Mouse (Mus musculus): ENCODE results near the gene Cplx1. TPM values are rescaled to one million over a fixed set of nuclear protein-coding genes. Genes with fewer than 3 reads are reported as not detected.
"Not testable (repeated sequence)": the region's sequence is repeated elsewhere in the genome, so short reads cannot be mapped to it uniquely, and the experiment has no call there.

Gene Cplx1
- polyA plus RNA-seq, 1 experiment from 2014 or later, result 120 TPM

DNA sequence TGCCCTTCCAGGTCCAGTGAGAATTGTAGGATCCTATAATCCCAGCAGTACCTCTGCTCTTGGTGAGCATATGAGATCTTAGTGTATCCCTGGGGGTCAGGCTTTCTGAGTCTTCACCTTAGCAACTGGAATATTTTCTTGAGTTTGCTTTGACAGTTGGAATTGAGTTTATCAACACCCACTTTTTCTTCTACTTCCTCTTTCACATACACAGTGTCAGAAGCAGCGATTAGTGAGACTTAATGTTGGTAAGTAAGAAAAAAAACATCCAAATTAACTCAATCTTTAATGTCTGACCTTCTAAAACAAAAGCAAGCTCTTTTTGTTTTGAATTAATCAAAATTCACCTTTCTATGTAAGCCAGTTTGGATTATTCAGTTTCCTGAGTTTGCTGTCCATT is 48.3 kb downstream of the Cplx1 start:
- WGBS, result 93% methylated on average over 1 of the region's 1 CpGs
- H3K36me3 ChIP-seq, result peaks cover 93% of the 10 kb centered on the region
- no peak overlapping the region for H3K4me2 ChIP-seq
- no peak overlapping the region for H3K4me3 ChIP-seq
- H3K27ac ChIP-seq (replicated peaks), result no peak overlapping the region
- no peaks in the 10 kb centered on the region for H3K27me3 ChIP-seq
- no peaks in the 10 kb centered on the region for H3K4me1 ChIP-seq (replicated peaks)
- no peaks in the 10 kb centered on the region for H3K9me3 ChIP-seq
- ATAC-seq (ENCODE audit: low read depth), result no peak
- no peak overlapping the region for H3K9ac ChIP-seq

DNA sequence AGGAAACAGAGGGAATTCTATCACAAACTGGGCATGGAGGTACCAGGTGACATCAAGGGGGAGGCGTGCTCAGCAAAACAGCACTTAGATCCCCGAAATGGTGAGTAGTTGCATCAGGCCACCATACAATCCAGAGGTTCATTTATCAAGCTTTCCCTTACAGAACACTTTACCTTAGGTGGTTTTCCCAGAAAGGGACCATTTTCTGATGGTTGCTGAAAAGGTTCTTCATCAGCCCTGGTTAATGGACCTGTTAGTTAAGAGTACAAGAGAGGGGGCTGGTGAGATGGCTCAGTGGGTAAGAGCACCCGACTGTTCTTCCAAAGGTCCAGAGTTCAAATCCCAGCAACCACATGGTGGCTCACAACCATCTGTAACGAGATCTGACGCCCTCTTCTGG is 63.7 kb downstream of the Cplx1 start:
- ATAC-seq (ENCODE audit: low read depth); H3K27ac ChIP-seq (replicated peaks); H3K4me1 ChIP-seq (replicated peaks); H3K9me3 ChIP-seq; H3K4me2 ChIP-seq; H3K9ac ChIP-seq; H3K27me3 ChIP-seq; H3K4me3 ChIP-seq: not testable (repeated sequence)
- 93% methylated on average over 5 of the region's 5 CpGs for WGBS
- peaks cover 74% of the 10 kb centered on the region for H3K36me3 ChIP-seq

DNA sequence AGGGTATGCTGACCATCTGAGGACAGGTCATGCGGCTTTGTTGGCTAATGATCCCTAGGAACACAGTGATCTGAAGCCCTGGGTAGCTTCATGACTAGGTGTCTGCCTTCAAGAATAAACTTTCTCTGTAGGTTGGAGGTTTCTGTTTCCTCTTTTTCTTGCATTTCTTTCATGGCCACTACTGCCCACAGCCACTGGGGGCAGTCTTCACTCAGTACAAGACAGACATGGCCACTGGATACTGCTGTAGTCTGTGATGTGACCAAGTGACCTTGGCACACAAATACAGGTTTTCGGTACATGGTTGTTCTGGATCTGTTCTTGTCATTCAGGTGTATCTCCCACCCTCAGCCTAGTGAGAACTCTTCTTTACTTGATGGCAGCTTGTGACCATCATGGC is 64.6 kb downstream of the Cplx1 start:
- ATAC-seq (ENCODE audit: low read depth), result no peak
- no peak overlapping the region for H3K4me2 ChIP-seq
- peaks cover 65% of the 10 kb centered on the region for H3K36me3 ChIP-seq
- H3K4me1 ChIP-seq (replicated peaks), result no peaks in the 10 kb centered on the region
- no peaks in the 10 kb centered on the region for H3K27me3 ChIP-seq
- H3K9me3 ChIP-seq, result no peaks in the 10 kb centered on the region
- WGBS, result 94% methylated on average over 2 of the region's 2 CpGs
- H3K27ac ChIP-seq (replicated peaks), result no peak overlapping the region
- no peak overlapping the region for H3K4me3 ChIP-seq
- no peak overlapping the region for H3K9ac ChIP-seq

DNA sequence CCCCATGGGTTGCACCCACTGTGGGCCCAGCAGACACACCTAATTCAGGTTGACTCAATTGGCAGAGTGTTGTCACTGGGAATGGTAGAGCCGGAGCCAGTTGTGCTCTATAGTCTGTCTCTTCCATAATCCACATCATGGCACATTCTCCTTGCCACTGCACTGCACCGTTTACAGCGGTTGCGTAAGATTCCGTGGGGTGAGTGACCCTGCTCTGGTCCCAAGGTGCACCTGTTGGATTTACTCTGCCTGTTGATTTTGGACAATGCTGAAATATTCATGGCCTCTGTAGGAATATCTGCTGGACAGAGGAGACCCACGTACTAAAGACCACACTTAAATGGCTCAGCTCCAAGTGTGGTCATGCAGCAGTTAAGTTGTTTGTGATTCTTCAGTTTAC is 66.8 kb downstream of the Cplx1 start:
- H3K36me3 ChIP-seq, result peaks cover 56% of the 10 kb centered on the region
- no peaks in the 10 kb centered on the region for H3K4me1 ChIP-seq (replicated peaks)
- WGBS, result 95% methylated on average over 6 of the region's 6 CpGs
- H3K4me3 ChIP-seq, result no peak overlapping the region
- ATAC-seq (ENCODE audit: low read depth), result no peak
- H3K27ac ChIP-seq (replicated peaks), result no peak overlapping the region
- no peaks in the 10 kb centered on the region for H3K27me3 ChIP-seq
- no peak overlapping the region for H3K4me2 ChIP-seq
- no peaks in the 10 kb centered on the region for H3K9me3 ChIP-seq
- H3K9ac ChIP-seq, result no peak overlapping the region

DNA sequence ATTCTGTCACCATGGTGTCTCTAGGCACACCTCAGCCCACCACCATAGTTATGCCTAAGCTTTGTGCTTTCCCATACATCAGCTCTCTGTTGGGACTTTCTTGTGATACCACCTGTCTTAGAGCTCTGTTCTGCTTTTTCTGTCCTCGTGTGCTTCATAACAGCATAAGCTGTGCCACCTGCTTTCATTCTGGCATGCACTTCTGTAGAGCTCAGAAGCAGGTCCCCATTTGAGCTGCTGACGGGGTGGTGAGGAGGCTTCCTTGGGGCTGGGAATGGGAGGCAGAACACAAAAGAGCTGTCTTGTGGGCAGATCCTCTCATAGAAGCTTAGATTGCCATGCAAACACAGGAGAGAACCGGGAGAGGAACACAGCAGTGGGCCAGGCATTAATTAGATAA is 73.8 kb downstream of the Cplx1 start:
- Histone ChIP-seq H3K4me1 (replicated peaks) (no peaks in the 10 kb centered on the region), H3K27me3 (no peaks in the 10 kb centered on the region), H3K9me3 (no peaks in the 10 kb centered on the region), H3K4me2 (no peak overlapping the region), H3K27ac (replicated peaks) (no peak overlapping the region), H3K36me3 (peaks cover 78% of the 10 kb centered on the region), H3K9ac (no peak overlapping the region), H3K4me3 (no peak overlapping the region)
- 90% methylated on average over 3 of the region's 3 CpGs for WGBS
- no peak for ATAC-seq (ENCODE audit: low read depth)

DNA sequence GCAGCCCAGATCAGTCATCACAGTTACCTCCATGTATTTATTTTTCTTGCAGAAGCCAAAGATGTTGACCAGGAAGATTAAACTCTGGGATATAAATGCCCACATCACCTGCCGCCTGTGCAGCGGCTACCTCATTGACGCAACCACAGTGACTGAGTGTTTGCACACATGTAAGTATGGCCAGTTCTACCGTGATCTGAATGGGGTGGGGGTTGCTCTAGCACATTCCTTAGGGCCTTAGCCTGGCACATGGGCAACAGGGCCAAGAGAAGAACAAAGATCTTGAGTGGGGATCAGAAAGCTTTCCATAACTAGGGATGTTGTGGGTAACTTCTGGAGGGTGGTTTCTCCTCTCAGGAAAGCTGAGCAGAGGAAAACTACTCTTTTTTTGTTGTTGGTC is 76.1 kb downstream of the Cplx1 start:
- ATAC-seq (ENCODE audit: low read depth), result no peak
- Histone ChIP-seq H3K4me2 (no peak overlapping the region), H3K27ac (replicated peaks) (no peak overlapping the region), H3K4me3 (no peak overlapping the region), H3K4me1 (replicated peaks) (peaks cover 10% of the 10 kb centered on the region), H3K9me3 (no peaks in the 10 kb centered on the region), H3K9ac (no peak overlapping the region), H3K27me3 (no peaks in the 10 kb centered on the region), H3K36me3 (peaks cover 72% of the 10 kb centered on the region)
- 89% methylated on average over 4 of the region's 4 CpGs for WGBS

DNA sequence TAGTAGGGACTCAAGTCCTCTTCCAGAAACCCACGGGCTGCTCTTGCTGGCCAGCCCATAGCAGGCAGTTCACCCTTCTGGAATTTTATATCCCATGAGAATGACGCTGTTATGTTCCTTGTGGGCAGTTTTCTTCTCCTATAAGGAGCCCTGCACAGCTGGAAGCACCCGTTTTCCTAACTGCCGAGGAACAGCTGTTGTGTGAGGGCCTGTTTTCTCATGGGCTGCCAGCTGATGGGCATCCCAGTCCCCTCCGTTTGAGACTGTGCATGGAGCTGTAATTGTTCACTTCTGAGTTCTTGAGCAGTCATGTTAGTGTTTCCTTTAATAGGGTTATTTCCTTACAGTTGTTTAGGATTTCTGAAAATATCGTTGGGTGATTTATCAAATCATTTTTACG is 80.2 kb downstream of the Cplx1 start:
- ATAC-seq (ENCODE audit: low read depth), result no peak
- Histone ChIP-seq H3K27me3 (no peaks in the 10 kb centered on the region), H3K36me3 (peaks cover 33% of the 10 kb centered on the region), H3K4me1 (replicated peaks) (peaks cover 38% of the 10 kb centered on the region), H3K4me2 (no peak overlapping the region), H3K9ac (no peak overlapping the region), H3K9me3 (no peaks in the 10 kb centered on the region), H3K27ac (replicated peaks) (no peak overlapping the region), H3K4me3 (no peak overlapping the region)
- 72% methylated on average over 7 of the region's 7 CpGs for WGBS

Other genes with a start within 250 kb of the Cplx1 start
- 4.4 and 5.0 TPM in 2 replicates for gene Pigg, start 237.4 kb downstream of the Cplx1 start, polyA plus RNA-seq (2015; fragmentation: Nextera tagmentation; extraction: Ambion mirVana)
- gene Gm42517, start 182.1 kb downstream of the Cplx1 start, polyA plus RNA-seq (2015; fragmentation: Nextera tagmentation; extraction: Ambion mirVana), result 0.99 and 1.1 TPM in 2 replicates
- gene Pde6b, start 161.6 kb downstream of the Cplx1 start, polyA plus RNA-seq (2015; fragmentation: Nextera tagmentation; extraction: Ambion mirVana), result 0.27 TPM in 1 of 2 replicates, not detected in the other
- 419 and 442 TPM in 2 replicates for gene Atp5k, start 115.6 kb downstream of the Cplx1 start, polyA plus RNA-seq (2015; fragmentation: Nextera tagmentation; extraction: Ambion mirVana)
- gene Mfsd7a, start 101.1 kb downstream of the Cplx1 start, polyA plus RNA-seq (2015; fragmentation: Nextera tagmentation; extraction: Ambion mirVana), result 0.20 TPM in 1 of 2 replicates, not detected in the other
- 27.1 and 32.4 TPM in 2 replicates for gene Pcgf3, start 88.8 kb downstream of the Cplx1 start, polyA plus RNA-seq (2015; fragmentation: Nextera tagmentation; extraction: Ambion mirVana)
- 51.0 and 53.8 TPM in 2 replicates for gene Gak, start 79.7 kb upstream of the Cplx1 start, polyA plus RNA-seq (2015; fragmentation: Nextera tagmentation; extraction: Ambion mirVana)
- 20.4 and 21.0 TPM in 2 replicates for gene Tmem175, start 79.7 kb upstream of the Cplx1 start, polyA plus RNA-seq (2015; fragmentation: Nextera tagmentation; extraction: Ambion mirVana)
- gene Idua, start 110.3 kb upstream of the Cplx1 start, polyA plus RNA-seq (2015; fragmentation: Nextera tagmentation; extraction: Ambion mirVana), result 8.3 and 9.2 TPM in 2 replicates
- 19.5 and 20.6 TPM in 2 replicates for gene Dgkq, start 119.6 kb upstream of the Cplx1 start, polyA plus RNA-seq (2015; fragmentation: Nextera tagmentation; extraction: Ambion mirVana)
- gene Slc26a1, start 125.5 kb upstream of the Cplx1 start, polyA plus RNA-seq (2015; fragmentation: Nextera tagmentation; extraction: Ambion mirVana), result 1.7 and 2.2 TPM in 2 replicates
- gene Fgfrl1, start 142.4 kb upstream of the Cplx1 start, polyA plus RNA-seq (2015; fragmentation: Nextera tagmentation; extraction: Ambion mirVana), result 6.9 and 7.7 TPM in 2 replicates
- not detected in 2 replicates for gene Rnf212, start 225.0 kb upstream of the Cplx1 start, polyA plus RNA-seq (2015; fragmentation: Nextera tagmentation; extraction: Ambion mirVana)
- not detected in 2 replicates for gene Tmed11, start 245.3 kb upstream of the Cplx1 start, polyA plus RNA-seq (2015; fragmentation: Nextera tagmentation; extraction: Ambion mirVana)